Mouse (Mus musculus) C2C12 (cell line): ENCODE results near the gene Nostrin.

Experiments
- CTCF ChIP-seq: IDR thresholded peaks from one replicate; pipeline ENCODE4 v1.5.1; 2011; ENCODE audit not compliant: control insufficient read depth, insufficient read depth, insufficient read length
- MYOD1 ChIP-seq: IDR thresholded peaks from one replicate; pipeline ENCODE4 v1.6.1; 2011; ENCODE audit warnings: low read depth; ENCODE audit not compliant: control insufficient read depth, insufficient read length
- USF1 ChIP-seq: IDR thresholded peaks from one replicate; pipeline ENCODE4 v1.6.1; 2011; ENCODE audit warnings: low read depth, mild to moderate bottlenecking, control low read depth, moderate library complexity

DNA sequence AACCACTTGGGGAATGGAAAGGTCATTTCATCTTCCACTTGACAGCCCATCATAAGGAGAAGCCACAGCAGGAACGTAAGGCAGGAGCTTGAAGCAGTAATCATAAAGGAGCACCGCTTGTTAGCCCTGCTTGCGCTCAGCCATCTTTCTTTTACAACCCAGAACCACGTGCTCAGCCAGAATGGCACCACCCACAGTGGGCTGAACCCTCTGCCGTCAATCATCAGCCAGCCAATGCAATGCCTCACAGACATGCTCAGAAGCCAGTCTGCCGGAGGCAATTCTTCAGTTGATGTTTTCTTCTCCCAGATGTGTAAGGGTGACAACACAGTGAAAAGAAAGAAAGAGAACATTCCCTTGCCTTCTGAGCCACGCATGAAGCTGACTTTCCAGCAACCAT, 7.3 kb upstream of the Nostrin start:
- TF ChIP-seq CTCF (no peak), USF1 (no peak), MYOD1 (no peak)
